In genomic region chr13:63227785-63228184, GRCm38 (mm10) we compare ENCODE assay signal across 22 mouse cellular contexts.
A peak's percentile ranks its signal among the peaks of the same experiment; 100 is the strongest.
DNase-seq lines count a peak whose midpoint lies in the region; ATAC-seq and TF ChIP-seq lines count a peak whose summit lies in the region.
"Had no signal": no experiment of that assay in that cellular context is flagged by ENCODE, and none has a peak within 500 bp of the region (broad histone marks: within the 10 kb centered on the region; RNA-seq: fewer than 3 reads in every experiment).

No protein-coding gene starts in this region.

- no peak overlapping the region for H3K27ac ChIP-seq in kidney, adult 2 months (ENCODE audit: insufficient read depth, low read depth, low read length)
- peak overlapping the region; percentile 45 for H3K27ac ChIP-seq in liver, adult 2 months (replicated peaks; ENCODE audit: insufficient read depth, low read depth, low read length)
- no peak overlapping the region for H3K27ac ChIP-seq in liver, embryonic 11.5 days (ENCODE audit: low read depth, low read length)
- no peak overlapping the region; the same call in 1 of the 2 replicates for H3K27ac ChIP-seq in liver, postnatal 0 days (ENCODE audit: low read depth)
- H3K27ac ChIP-seq in liver, embryonic 12.5 days = no peak overlapping the region
- H3K27ac ChIP-seq: embryonic facial prominence, embryonic 13.5 days; embryonic facial prominence, embryonic 15.5 days; forebrain, embryonic 10.5 days; forebrain, embryonic 12.5 days had no signal

- no peak overlapping the region for H3K9ac ChIP-seq in liver, adult 2 months (ENCODE audit: low read depth, low read length)
- no peak overlapping the region for H3K9ac ChIP-seq in liver, embryonic 11.5 days (ENCODE audit: low read depth, low read length)
- H3K9ac ChIP-seq in liver, postnatal 0 days (replicated peaks) = no peak overlapping the region
- no peak overlapping the region for H3K9ac ChIP-seq in liver, embryonic 12.5 days
- H3K9ac ChIP-seq: embryonic facial prominence, embryonic 13.5 days; embryonic facial prominence, embryonic 15.5 days; forebrain, embryonic 12.5 days had no signal

- no peak overlapping the region for H3K4me2 ChIP-seq in liver, embryonic 11.5 days
- H3K4me2 ChIP-seq in liver, postnatal 0 days (ENCODE audit: low read depth, low read length) = no peak overlapping the region
- H3K4me2 ChIP-seq in liver, embryonic 12.5 days = no peak overlapping the region
- H3K4me2 ChIP-seq: embryonic facial prominence, embryonic 13.5 days; embryonic facial prominence, embryonic 15.5 days; forebrain, embryonic 12.5 days had no signal

- no peak for ATAC-seq in liver, embryonic 11.5 days (replicated peaks; ENCODE audit: low FRiP score)
- ATAC-seq in liver, postnatal 0 days = peak; percentile 75
- no peak for ATAC-seq in liver, embryonic 12.5 days
- ATAC-seq: forebrain, embryonic 14.5 days had no signal

- TF ChIP-seq EP300 in liver, postnatal 0 days (IDR thresholded peaks at IDR 0.05; ENCODE audit: low read depth) = peak; percentile 44; the same call in 1 of the 2 replicates

- no peaks in the 10 kb centered on the region for H3K9me3 ChIP-seq in liver, embryonic 11.5 days (ENCODE audit: control insufficient read depth, low read length)
- no peaks in the 10 kb centered on the region for H3K9me3 ChIP-seq in liver, postnatal 0 days (ENCODE audit: low read length)
- no peaks in the 10 kb centered on the region for H3K9me3 ChIP-seq in liver, embryonic 12.5 days (replicated peaks)
- H3K9me3 ChIP-seq: embryonic facial prominence, embryonic 13.5 days; embryonic facial prominence, embryonic 15.5 days; forebrain, embryonic 10.5 days; forebrain, embryonic 12.5 days had no signal

- TF ChIP-seq POLR2A in kidney, adult 2 months (IDR thresholded peaks at IDR 0.05; ENCODE audit: low read depth, low read length) = no peak
- TF ChIP-seq POLR2A in liver, adult 2 months (IDR thresholded peaks at IDR 0.05; ENCODE audit: extremely low read depth, insufficient read depth, low read length) = no peak

- H3K79me2 ChIP-seq in liver, adult 2 months (ENCODE audit: control insufficient read depth, insufficient read depth, low read length) = no peaks in the 10 kb centered on the region

- H3K36me3 ChIP-seq in kidney, adult 2 months (ENCODE audit: control insufficient read depth, insufficient read depth, low read length) = no peaks in the 10 kb centered on the region
- H3K36me3 ChIP-seq in liver, adult 2 months (ENCODE audit: control insufficient read depth, insufficient read depth, low read length) = no peaks in the 10 kb centered on the region
- no peaks in the 10 kb centered on the region for H3K36me3 ChIP-seq in liver, embryonic 11.5 days (ENCODE audit: control insufficient read depth, insufficient read depth, low read length)
- H3K36me3 ChIP-seq in liver, postnatal 0 days (replicated peaks; ENCODE audit: insufficient read depth, low read length) = no peaks in the 10 kb centered on the region
- no peaks in the 10 kb centered on the region for H3K36me3 ChIP-seq in liver, embryonic 12.5 days
- H3K36me3 ChIP-seq: embryonic facial prominence, embryonic 15.5 days; forebrain, embryonic 10.5 days; forebrain, embryonic 12.5 days had no signal

- no peak for TF ChIP-seq CTCF in kidney, adult 2 months (conservative IDR thresholded peaks at IDR 0.05; ENCODE audit: insufficient read depth, insufficient read length, low read depth, low read length)
- no peak for TF ChIP-seq CTCF in liver, adult 2 months (IDR thresholded peaks at IDR 0.05; ENCODE audit: low read depth, low read length)
- no peak for TF ChIP-seq CTCF in liver, postnatal 0 days (IDR thresholded peaks at IDR 0.05; ENCODE audit: low read depth)

- peaks cover 14% of the 10 kb centered on the region for H3K4me1 ChIP-seq in kidney, adult 2 months (ENCODE audit: control insufficient read depth, insufficient read depth, low read length)
- H3K4me1 ChIP-seq in liver, adult 2 months (ENCODE audit: control insufficient read depth, insufficient read depth, low read length) = peaks cover 15% of the 10 kb centered on the region
- no peaks in the 10 kb centered on the region for H3K4me1 ChIP-seq in liver, embryonic 11.5 days (replicated peaks; ENCODE audit: control insufficient read depth, insufficient read depth, low read length)
- peaks cover 4% of the 10 kb centered on the region; the same call in 1 of the 2 replicates for H3K4me1 ChIP-seq in liver, postnatal 0 days (ENCODE audit: insufficient read depth)
- H3K4me1 ChIP-seq in liver, embryonic 12.5 days = 0 out of 2 replicates have a peak, but pooled peaks cover 8% of the 10 kb centered on the region

- H3K4me3 ChIP-seq in kidney, adult 2 months (ENCODE audit: insufficient read depth, low read depth, low read length) = no peak overlapping the region
- no peak overlapping the region for H3K4me3 ChIP-seq in liver, adult 2 months (ENCODE audit: insufficient read depth, low read depth, low read length)
- no peak overlapping the region for H3K4me3 ChIP-seq in liver, embryonic 11.5 days (ENCODE audit: low read depth, low read length)
- H3K4me3 ChIP-seq in liver, postnatal 0 days (ENCODE audit: low read depth, low read length) = no peak overlapping the region
- H3K4me3 ChIP-seq in liver, embryonic 12.5 days = no peak overlapping the region
- H3K4me3 ChIP-seq: embryonic facial prominence, embryonic 13.5 days; embryonic facial prominence, embryonic 15.5 days; erythroblast, embryonic 14.5 days; forebrain, embryonic 10.5 days; forebrain, embryonic 12.5 days had no signal

- WGBS in kidney, adult 2 months = 69% methylated on average over 3 of the region's 3 CpGs
- WGBS in liver, adult 2 months = 41% methylated on average over 3 of the region's 3 CpGs
- WGBS in liver, embryonic 11.5 days = 78% methylated on average over 3 of the region's 3 CpGs
- WGBS in liver, postnatal 0 days (ENCODE audit: insufficient replicate concordance) = 58% methylated on average over 3 of the region's 3 CpGs
- WGBS in liver, embryonic 12.5 days (ENCODE audit: insufficient replicate concordance) = 63% methylated on average over 3 of the region's 3 CpGs

- peak; percentile 31 for DNase-seq in kidney, adult 2 months
- no peak for DNase-seq in kidney, adult 8-10 months
- peak; percentile 94 for DNase-seq in liver, adult 2 months (ENCODE audit: extremely low read depth, low read depth, low spot score)
- no peak for DNase-seq in liver, embryonic 11.5 days (ENCODE audit: low spot score)
- DNase-seq in liver, postnatal 0 days = peak; percentile 42
- DNase-seq: adrenal gland, adult 2 months; adrenal gland, postnatal 10 days; adrenal gland, postnatal 25 days; cerebellum, adult 11 months; cerebellum, adult 18-20 months; cerebellum, adult 8-10 months; cerebellum, adult 9-11 months; cerebellum, postnatal 14 days; cerebellum, postnatal 36 days; embryo, embryonic 11 days had no signal

- no peaks in the 10 kb centered on the region for H3K27me3 ChIP-seq in kidney, adult 2 months (replicated peaks; ENCODE audit: control insufficient read depth, insufficient read depth, low read length)
- H3K27me3 ChIP-seq in liver, adult 2 months (ENCODE audit: control insufficient read depth, insufficient read depth, low read length) = no peaks in the 10 kb centered on the region
- no peaks in the 10 kb centered on the region for H3K27me3 ChIP-seq in liver, embryonic 11.5 days (replicated peaks; ENCODE audit: control insufficient read depth, insufficient read depth, low read length)
- H3K27me3 ChIP-seq in liver, postnatal 0 days (ENCODE audit: insufficient read depth, low read length) = no peaks in the 10 kb centered on the region
- no peaks in the 10 kb centered on the region for H3K27me3 ChIP-seq in liver, embryonic 12.5 days (replicated peaks)
- H3K27me3 ChIP-seq: embryonic facial prominence, embryonic 13.5 days; embryonic facial prominence, embryonic 15.5 days; forebrain, embryonic 12.5 days had no signal

Comparison
In these comparisons a context has a peak if more than half of its experiments do, and no peak if none do; other contexts are left out.
1. DNase-seq: peak in kidney, adult 2 months (single experiment), liver, adult 2 months (single experiment) and liver, postnatal 0 days (single experiment); none in kidney, adult 8-10 months (0 of 2) and liver, embryonic 11.5 days (single experiment).